Comparison of ENCODE assay signal across 8 mouse cellular contexts in genomic region chr5:142823096-142824062, GRCm38 (mm10). TPM values are rescaled to one million over a fixed set of nuclear protein-coding genes. Genes with fewer than 3 reads are reported as not detected.
DNase-seq lines count a peak whose midpoint lies in the region; ATAC-seq and TF ChIP-seq lines count a peak whose summit lies in the region.

No protein-coding gene starts in this region.

- no peaks in the 10 kb centered on the region; the same call in 1 of the 2 replicates for H3K4me1 ChIP-seq in thymus, adult 2 months (replicated peaks; ENCODE audit: control insufficient read depth, insufficient read depth, low read length)
- peaks cover 36% of the 10 kb centered on the region for H3K4me1 ChIP-seq in heart, embryonic 10.5 days
- H3K4me1 ChIP-seq in kidney, embryonic 14.5 days (ENCODE audit: control insufficient read depth, insufficient read depth, low read length) = peaks cover 25% of the 10 kb centered on the region
- H3K4me1 ChIP-seq in midbrain, postnatal 0 days (ENCODE audit: insufficient read depth, low read length) = peaks cover 27% of the 10 kb centered on the region

- no peaks in the 10 kb centered on the region for H3K9me3 ChIP-seq in heart, embryonic 10.5 days
- H3K9me3 ChIP-seq in kidney, embryonic 14.5 days (ENCODE audit: control insufficient read depth, low read length) = no peaks in the 10 kb centered on the region
- H3K9me3 ChIP-seq in midbrain, postnatal 0 days (ENCODE audit: low read length) = no peaks in the 10 kb centered on the region

- no peak for DNase-seq in thymus, adult 2 months
- DNase-seq in thymus, postnatal 25 days = no peak
- DNase-seq in heart, embryonic 10.5 days (ENCODE audit: low spot score) = peak; percentile 95
- peak; percentile 76 for DNase-seq in liver
- DNase-seq in midbrain, postnatal 0 days (ENCODE audit: low spot score) = peak; percentile 81
- DNase-seq in testis, postnatal 10 days (ENCODE audit: low spot score) = peak; percentile 87

- no peak for TF ChIP-seq CTCF in thymus, adult 2 months (IDR thresholded peaks at IDR 0.05; ENCODE audit: borderline replicate concordance, control insufficient read depth, extremely low read depth, insufficient read depth, low read length, poor library complexity)
- no peak for TF ChIP-seq CTCF in midbrain, postnatal 0 days (IDR thresholded peaks at IDR 0.05)

- 0 out of 2 replicates have a peak, but pooled peaks have one; percentile 41 for ATAC-seq in erythroblast, adult 5-6 weeks (replicated peaks; ENCODE audit: low FRiP score, poor library complexity, severe bottlenecking)
- ATAC-seq in kidney, embryonic 14.5 days (ENCODE audit: low FRiP score, low TSS enrichment) = peak; percentile 63
- ATAC-seq in midbrain, postnatal 0 days (ENCODE audit: low FRiP score) = peak; percentile 6; the same call in 1 of the 2 replicates

- H3K4me3 ChIP-seq in thymus, adult 2 months (ENCODE audit: control insufficient read depth, insufficient read depth, low read length) = no peak overlapping the region
- peak overlapping the region; percentile 99 for H3K4me3 ChIP-seq in heart, embryonic 10.5 days
- H3K4me3 ChIP-seq in kidney, embryonic 14.5 days (ENCODE audit: low read length) = peak overlapping the region; percentile 96
- H3K4me3 ChIP-seq in midbrain, postnatal 0 days (ENCODE audit: low read depth, low read length) = peak overlapping the region; percentile 98

- peak overlapping the region; percentile 10; the same call in 1 of the 2 replicates for H3K27ac ChIP-seq in thymus, adult 2 months (ENCODE audit: control insufficient read depth, insufficient read depth, low read length)
- peak overlapping the region; percentile 100 for H3K27ac ChIP-seq in heart, embryonic 10.5 days
- H3K27ac ChIP-seq in kidney, embryonic 14.5 days (ENCODE audit: low read depth, low read length) = peak overlapping the region; percentile 100
- peak overlapping the region; percentile 100 for H3K27ac ChIP-seq in midbrain, postnatal 0 days (ENCODE audit: low read depth, low read length)

- WGBS in thymus, adult 2 months = 37% methylated on average over 31 of the region's 31 CpGs
- WGBS in heart, embryonic 10.5 days = 5% methylated on average over 31 of the region's 31 CpGs
- 4% methylated on average over 31 of the region's 31 CpGs for WGBS in kidney, embryonic 14.5 days
- 7% methylated on average over 31 of the region's 31 CpGs for WGBS in midbrain, postnatal 0 days

- TF ChIP-seq POLR2A in thymus, adult 2 months (IDR thresholded peaks at IDR 0.05; ENCODE audit: control insufficient read depth, extremely low read depth, insufficient read depth, low read length, poor library complexity) = no peak

- peak overlapping the region; percentile 64 for H3K4me2 ChIP-seq in kidney, embryonic 14.5 days (replicated peaks; ENCODE audit: low read depth, low read length)
- H3K4me2 ChIP-seq in midbrain, postnatal 0 days (ENCODE audit: low read depth, low read length, poor library complexity, severe bottlenecking) = peak overlapping the region; percentile 95

- H3K9ac ChIP-seq in kidney, embryonic 14.5 days (ENCODE audit: low read depth, low read length) = peak overlapping the region; percentile 87
- peak overlapping the region; percentile 86 for H3K9ac ChIP-seq in midbrain, postnatal 0 days (replicated peaks; ENCODE audit: low read length, poor library complexity, severe bottlenecking)

- peaks cover 21% of the 10 kb centered on the region; the same call in 1 of the 2 replicates for H3K27me3 ChIP-seq in thymus, adult 2 months (ENCODE audit: control insufficient read depth, insufficient read depth, low read length)
- no peaks in the 10 kb centered on the region for H3K27me3 ChIP-seq in heart, embryonic 10.5 days (ENCODE audit: insufficient read depth, poor library complexity, severe bottlenecking)
- no peaks in the 10 kb centered on the region for H3K27me3 ChIP-seq in kidney, embryonic 14.5 days (ENCODE audit: control insufficient read depth, insufficient read depth, low read length)
- no peaks in the 10 kb centered on the region for H3K27me3 ChIP-seq in midbrain, postnatal 0 days (ENCODE audit: insufficient read depth, low read length)

- H3K36me3 ChIP-seq in thymus, adult 2 months (ENCODE audit: control insufficient read depth, insufficient read depth, low read length) = no peaks in the 10 kb centered on the region
- H3K36me3 ChIP-seq in heart, embryonic 10.5 days = no peaks in the 10 kb centered on the region
- no peaks in the 10 kb centered on the region for H3K36me3 ChIP-seq in kidney, embryonic 14.5 days (ENCODE audit: control insufficient read depth, insufficient read depth, low read length)
- no peaks in the 10 kb centered on the region for H3K36me3 ChIP-seq in midbrain, postnatal 0 days (ENCODE audit: insufficient read depth, low read length)

RNA-seq across cellular contexts. Expression of gene Tnrc18, which starts 5.9 kb away (rescaled TPM):
- 48.6 and 56.9 TPM in 2 replicates for polyA plus RNA-seq in thymus, adult 2 months (2012; rRNA removed)
- total RNA-seq in erythroblast, adult 5-6 weeks (2015; ENCODE audit: low replicate concordance) = 5.4 and 7.9 TPM in 2 replicates
- 5.0 and 6.0 TPM in 2 replicates for total RNA-seq in erythroblast, adult 5-6 weeks (2017; ENCODE audit: low replicate concordance)
- polyA plus RNA-seq in heart, embryonic 10.5 days (2016; fragmentation: Nextera tagmentation; extraction: Ambion mirVana) = 22.2 and 24.8 TPM in 2 replicates
- 32.7 and 41.1 TPM in 2 replicates for polyA plus RNA-seq in kidney, embryonic 14.5 days (2014; fragmentation: Nextera tagmentation; extraction: Ambion mirVana)
- 114 and 142 TPM in 2 replicates for total RNA-seq in midbrain, postnatal 0 days (2014; rRNA removed)
- 17.4 and 19.4 TPM in 2 replicates for polyA plus RNA-seq in midbrain, postnatal 0 days (2015; fragmentation: Nextera tagmentation; extraction: Ambion mirVana)

Comparison
In these comparisons a context has a peak if more than half of its experiments do, and no peak if none do; other contexts are left out.
1. DNase-seq: peak in heart, embryonic 10.5 days (single experiment), liver (single experiment), midbrain, postnatal 0 days (single experiment) and testis, postnatal 10 days (single experiment); none in thymus, adult 2 months (single experiment) and thymus, postnatal 25 days (single experiment).
2. H3K27ac ChIP-seq: peak in every context shown above with its lines; median percentile 100 in heart, embryonic 10.5 days; 100 in kidney, embryonic 14.5 days; 100 in midbrain, postnatal 0 days; 10 in thymus, adult 2 months.
3. ATAC-seq: peak in every context shown above with its lines; median percentile 63 in kidney, embryonic 14.5 days; 41 in erythroblast, adult 5-6 weeks; 6 in midbrain, postnatal 0 days.